Mouse (Mus musculus) hematopoietic multipotent progenitor cell, adult 10-12 weeks (in vitro differentiated cells): ENCODE results near the gene Cdk7. TPM values are rescaled to one million over a fixed set of nuclear protein-coding genes. Genes with fewer than 3 reads are reported as not detected.

Experiments
- polyA plus RNA-seq: library from polyadenylated mRNA; stranded (reverse); fragments of >175 nt; gene quantifications from 2 replicates; pipeline ENCODE4 v1.2.3, GENCODE M21; 2012; ENCODE audit warnings: low replicate concordance

The Cdk7 gene
- 1.9 and 12.8 TPM in 2 replicates for polyA plus RNA-seq

GRCm38 (mm10) chr13:100730861-100731176 lies at the start of gene Cdk7:
TSS of gene Cdk7 (minus strand) at chr13:100730939.

GRCm38 (mm10) chr13:100775252-100776055 lies 44.7 kb upstream of the Cdk7 start, which contains the start of gene Cenph:
TSS of gene Cenph (minus strand) at chr13:100775899.

GRCm38 (mm10) chr13:100744036-100744744 lies 13.5 kb upstream of the Cdk7 start, which contains the start of gene Mrps36:
TSS of gene Mrps36 (minus strand) at chr13:100744659.

GRCm38 (mm10) chr13:100669291-100670022 lies 61.3 kb downstream of the Cdk7 start, which contains the start of gene Ccdc125:
TSS of gene Ccdc125 (plus strand) at chr13:100669717.

Other genes starting within 250 kb of the Cdk7 start
- 14.2 and 15.3 TPM in 2 replicates for gene Gtf2h2, start 238.4 kb downstream of the Cdk7 start, polyA plus RNA-seq
- gene Ocln, start 178.2 kb downstream of the Cdk7 start, polyA plus RNA-seq, result not detected in 2 replicates
- gene Marveld2, start 114.0 kb downstream of the Cdk7 start, polyA plus RNA-seq, result 1.1 and 1.3 TPM in 2 replicates
- 8.0 and 12.1 TPM in 2 replicates for gene Ak6, start 80.0 kb downstream of the Cdk7 start, polyA plus RNA-seq
- gene Rad17, start 79.9 kb downstream of the Cdk7 start, polyA plus RNA-seq, result 10.4 and 14.8 TPM in 2 replicates
- 1.7 and 6.5 TPM in 2 replicates for gene Taf9, start 79.4 kb downstream of the Cdk7 start, polyA plus RNA-seq
- gene Ccdc125, start 61.2 kb downstream of the Cdk7 start, polyA plus RNA-seq, result 3.4 and 4.8 TPM in 2 replicates
- 26.3 and 55.7 TPM in 2 replicates for gene Mrps36, start 13.7 kb upstream of the Cdk7 start, polyA plus RNA-seq
- 1.5 and 6.5 TPM in 2 replicates for gene Cenph, start 45.0 kb upstream of the Cdk7 start, polyA plus RNA-seq
- gene Ccnb1, start 55.6 kb upstream of the Cdk7 start, polyA plus RNA-seq, result 0.07 and 1.4 TPM in 2 replicates
- 8.8 and 12.0 TPM in 2 replicates for gene Slc30a5, start 102.5 kb upstream of the Cdk7 start, polyA plus RNA-seq